Comparison of ENCODE assay signal across 17 mouse cellular contexts in the genomic region with DNA sequence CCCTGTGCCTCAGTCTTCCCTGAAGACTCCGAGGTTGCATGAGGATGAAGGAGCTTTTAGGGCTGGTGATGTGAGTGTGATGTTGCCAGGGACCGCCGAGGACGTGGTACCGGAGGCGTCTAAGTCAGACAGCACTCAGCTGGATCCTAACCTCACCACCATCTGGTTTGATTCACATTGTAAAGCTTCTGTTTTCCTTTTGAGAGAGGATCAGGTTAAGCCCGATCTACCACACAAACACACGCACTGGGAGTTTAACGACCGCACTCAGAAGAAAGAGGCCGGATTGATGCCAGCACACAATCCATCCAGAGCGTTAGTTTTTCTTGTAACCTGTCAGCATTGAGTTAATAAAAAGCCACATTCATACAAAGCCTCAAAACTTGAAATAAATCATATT.
DNase-seq lines count a peak whose midpoint lies in the region; ATAC-seq and TF ChIP-seq lines count a peak whose summit lies in the region.
"Had no signal": no experiment of that assay in that cellular context is flagged by ENCODE, and none has a peak within 500 bp of the region (broad histone marks: within the 10 kb centered on the region; RNA-seq: fewer than 3 reads in every experiment).

No protein-coding gene starts in this region.

- TF ChIP-seq POLR2A in brain, embryonic 14.5 days (IDR thresholded peaks at IDR 0.05; ENCODE audit: borderline replicate concordance, extremely low read depth, insufficient read depth, insufficient read length, poor library complexity, severe bottlenecking): no peak

- no peaks in the 10 kb centered on the region for H3K9me3 ChIP-seq in kidney, embryonic 15.5 days (replicated peaks)
- H3K9me3 ChIP-seq in limb, embryonic 10.5 days (replicated peaks): no peaks in the 10 kb centered on the region
- H3K9me3 ChIP-seq: heart, embryonic 15.5 days; liver, embryonic 13.5 days; midbrain, embryonic 12.5 days had no signal

- no peak overlapping the region for H3K4me2 ChIP-seq in kidney, embryonic 15.5 days
- H3K4me2 ChIP-seq: heart, embryonic 15.5 days; liver, embryonic 13.5 days had no signal

- DNase-seq in kidney, postnatal 4 days: no peak
- DNase-seq in brain, embryonic 14.5 days (ENCODE audit: low read depth): peak; percentile 38
- peak; percentile 9 for DNase-seq in embryo, embryonic 9.5 days (ENCODE audit: extremely low spot score)
- no peak for DNase-seq in limb, embryonic 10.5 days (ENCODE audit: low spot score)
- no peak for DNase-seq in Muller cell, postnatal 12 days (ENCODE audit: inconsistent ontology term)
- no peak for DNase-seq in heart, adult 18-20 months
- DNase-seq in kidney, adult 11 months: no peak
- DNase-seq: adrenal gland, adult 2 months; kidney, postnatal 14 days; liver, embryonic 13.5 days; lung, postnatal 10 days had no signal

- H3K27ac ChIP-seq in kidney, embryonic 15.5 days: no peak overlapping the region
- H3K27ac ChIP-seq in limb, embryonic 10.5 days: peak overlapping the region; percentile 76; the same call in 1 of the 2 replicates
- H3K27ac ChIP-seq: heart, embryonic 15.5 days; left cerebral cortex, adult 2 months; liver, embryonic 13.5 days; midbrain, embryonic 12.5 days had no signal

- no peak for TF ChIP-seq CTCF in brain, embryonic 14.5 days (IDR thresholded peaks at IDR 0.05; ENCODE audit: borderline replicate concordance, extremely low read depth, insufficient read depth, insufficient read length)

- no peaks in the 10 kb centered on the region for H3K27me3 ChIP-seq in kidney, embryonic 15.5 days
- no peaks in the 10 kb centered on the region for H3K27me3 ChIP-seq in limb, embryonic 10.5 days (ENCODE audit: low read depth, poor library complexity, severe bottlenecking)
- H3K27me3 ChIP-seq: heart, embryonic 15.5 days; liver, embryonic 13.5 days; Patski had no signal

- H3K4me1 ChIP-seq in kidney, embryonic 15.5 days: peaks cover 19% of the 10 kb centered on the region
- H3K4me1 ChIP-seq in limb, embryonic 10.5 days: peaks cover 51% of the 10 kb centered on the region
- H3K4me1 ChIP-seq: liver, embryonic 13.5 days had no signal

- 42% methylated on average over 12 of the region's 12 CpGs for WGBS in kidney, embryonic 15.5 days
- 45% methylated on average over 12 of the region's 12 CpGs for WGBS in limb, embryonic 10.5 days

- H3K9ac ChIP-seq in kidney, embryonic 15.5 days: no peak overlapping the region
- H3K9ac ChIP-seq: heart, embryonic 15.5 days; liver, embryonic 13.5 days; midbrain, embryonic 12.5 days had no signal

- no peaks in the 10 kb centered on the region for H3K36me3 ChIP-seq in kidney, embryonic 15.5 days
- no peaks in the 10 kb centered on the region for H3K36me3 ChIP-seq in limb, embryonic 10.5 days
- H3K36me3 ChIP-seq: heart, embryonic 15.5 days; liver, embryonic 13.5 days; midbrain, embryonic 12.5 days had no signal

- ATAC-seq in kidney, embryonic 15.5 days (replicated peaks; ENCODE audit: low FRiP score): peak; percentile 24; the same call in 1 of the 2 replicates
- ATAC-seq: inflammation-experienced regulatory T-cells, adult 6 months; Patski had no signal

- no peak overlapping the region for H3K4me3 ChIP-seq in kidney, embryonic 15.5 days (replicated peaks)
- H3K4me3 ChIP-seq in limb, embryonic 10.5 days: no peak overlapping the region
- H3K4me3 ChIP-seq: heart, embryonic 15.5 days; left cerebral cortex, adult 2 months; liver, embryonic 13.5 days; midbrain, embryonic 12.5 days had no signal

Comparison
In these comparisons a context has a peak if more than half of its experiments do, and no peak if none do; other contexts are left out.
1. DNase-seq: peak in brain, embryonic 14.5 days (single experiment) and embryo, embryonic 9.5 days (single experiment); none in kidney, postnatal 4 days (0 of 2), limb, embryonic 10.5 days (single experiment), Muller cell, postnatal 12 days (single experiment), heart, adult 18-20 months (0 of 2) and kidney, adult 11 months (single experiment).